Mouse (Mus musculus) monocyte, adult 5-6 weeks (primary cell): Measurements from ENCODE around the gene Acot7. TPM values are rescaled to one million over a fixed set of nuclear protein-coding genes. Genes with fewer than 3 reads are reported as not detected.
A peak's percentile ranks its signal among the peaks of the same experiment; 100 is the strongest.

ENCODE experiments used
- ATAC-seq: fragments of 153-309, 156-312 bp; replicated peaks from 2 replicates; pipeline ENCODE4 v1.8.0; 2017; ENCODE audit warnings: mild to moderate bottlenecking; ENCODE audit not compliant: low TSS enrichment, insufficient number of reproducible peaks, severe bottlenecking, poor library complexity, low FRiP score
- total RNA-seq: library from RNA; stranded (forward); fragments of 200-1000, 200-491, 200-594 nt; gene quantifications from 3 replicates; pipeline ENCODE4 v1.2.3, GENCODE M21; 2017

The Acot7 gene
- total RNA-seq, 1 experiment from 2014 or later = 30.9 TPM

- ATAC-seq = no peak
These were observed 122.4 kb downstream of the Acot7 start for GRCm38 (mm10) chr4:152300375-152300774.

GRCm38 (mm10) chr4:152302012-152302411 is 124.1 kb downstream of the Acot7 start:
- ATAC-seq = no peak

- no peak for ATAC-seq
These were observed 125.2 kb downstream of the Acot7 start for GRCm38 (mm10) chr4:152303172-152303571.

- ATAC-seq = no peak
These were observed 126.8 kb downstream of the Acot7 start for GRCm38 (mm10) chr4:152304685-152305084.

GRCm38 (mm10) chr4:152305991-152306390 is 128.1 kb downstream of the Acot7 start:
- no peak for ATAC-seq

GRCm38 (mm10) chr4:152307542-152307941 is 129.6 kb downstream of the Acot7 start:
- no peak for ATAC-seq

- no peak for ATAC-seq
These were observed 134.3 kb downstream of the Acot7 start for GRCm38 (mm10) chr4:152312186-152312585.

GRCm38 (mm10) chr4:152313211-152313632 is 135.3 kb downstream of the Acot7 start:
- ATAC-seq = no peak

GRCm38 (mm10) chr4:152313934-152314333 is 136.0 kb downstream of the Acot7 start:
- no peak for ATAC-seq

- ATAC-seq = no peak
These were observed 137.7 kb downstream of the Acot7 start for GRCm38 (mm10) chr4:152315498-152316213.

- no peak for ATAC-seq
These were observed 139.7 kb downstream of the Acot7 start for GRCm38 (mm10) chr4:152317631-152318033.

GRCm38 (mm10) chr4:152318517-152319234 is 140.7 kb downstream of the Acot7 start, which contains the start of gene Rnf207:
TSS of gene Rnf207 (minus strand) at chr4:152318993.
- peak; percentile 74 for ATAC-seq

Other genes with a start within 250 kb of the Acot7 start
- 20.1 to 46.9 TPM (median 23.0 TPM) in 3 replicates for gene Dnajc11, start 244.4 kb upstream of the Acot7 start, total RNA-seq
- 7.5 to 11.4 TPM (median 10.5 TPM) in 3 replicates for gene Thap3, start 189.1 kb upstream of the Acot7 start, total RNA-seq
- gene Phf13, start 181.9 kb upstream of the Acot7 start, total RNA-seq = 6.7 to 8.8 TPM (median 7.8 TPM) in 3 replicates
- gene Klhl21, start 169.3 kb upstream of the Acot7 start, total RNA-seq = 7.1 to 11.1 TPM (median 9.6 TPM) in 3 replicates
- gene Zbtb48, start 150.5 kb upstream of the Acot7 start, total RNA-seq = 4.1 to 10.8 TPM (median 9.1 TPM) in 3 replicates
- gene Tas1r1, start 139.6 kb upstream of the Acot7 start, total RNA-seq = not detected in 3 replicates
- 12.1 to 23.8 TPM (median 16.9 TPM) in 3 replicates for gene Nol9, start 138.8 kb upstream of the Acot7 start, total RNA-seq
- gene Plekhg5, start 105.6 kb upstream of the Acot7 start, total RNA-seq = 2.5 to 8.2 TPM (median 5.6 TPM) in 3 replicates
- 1.3 to 4.7 TPM in 2 of 3 replicates, not detected in the other for gene Tnfrsf25, start 62.2 kb upstream of the Acot7 start, total RNA-seq
- 0.53 to 2.0 TPM (median 0.78 TPM) in 3 replicates for gene Espn, start 25.8 kb upstream of the Acot7 start, total RNA-seq
- not detected in 3 replicates for gene Hes2, start 19.3 kb upstream of the Acot7 start, total RNA-seq
- gene Gpr153, start 96.1 kb downstream of the Acot7 start, total RNA-seq = 0.39 to 0.86 TPM in 2 of 3 replicates, not detected in the other
- gene Hes3, start 113.5 kb downstream of the Acot7 start, total RNA-seq = not detected in 3 replicates
- gene Icmt, start 119.1 kb downstream of the Acot7 start, total RNA-seq = 10.5 to 18.2 TPM (median 14.9 TPM) in 3 replicates
- gene Rnf207, start 140.9 kb downstream of the Acot7 start, total RNA-seq = not detected in 3 replicates
- gene Rpl22, start 147.6 kb downstream of the Acot7 start, total RNA-seq = 1,335 to 1,418 TPM (median 1,365 TPM) in 3 replicates
- 0.10 to 0.39 TPM in 2 of 3 replicates, not detected in the other for gene Chd5, start 160.5 kb downstream of the Acot7 start, total RNA-seq